34 mouse cellular contexts compared by ENCODE assay signal in the genomic region with DNA sequence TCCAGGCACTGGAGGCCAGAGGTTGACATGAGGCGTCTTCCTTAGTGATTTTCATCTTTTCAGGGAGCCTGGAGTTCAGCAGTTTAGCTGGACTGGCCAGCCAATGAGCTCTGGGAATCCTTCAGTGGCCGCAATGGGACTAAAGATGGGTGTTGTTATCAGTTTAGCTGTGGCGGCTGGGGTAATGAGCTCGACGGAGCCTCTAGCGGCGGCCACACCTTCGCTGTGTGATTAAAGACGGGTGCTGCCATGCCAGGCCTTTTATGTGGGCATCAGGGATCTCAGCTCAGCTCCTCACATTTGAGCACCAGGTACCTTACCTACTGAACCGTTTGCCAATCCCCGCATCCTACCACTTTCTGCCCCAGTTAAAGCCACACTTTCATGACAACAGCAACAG. TPM values are rescaled to one million over a fixed set of nuclear protein-coding genes. Genes with fewer than 3 reads are reported as not detected.
"Had no signal": no experiment of that assay in that cellular context is flagged by ENCODE, and none has a peak within 500 bp of the region (broad histone marks: within the 10 kb centered on the region; RNA-seq: fewer than 3 reads in every experiment).

No protein-coding gene starts in this region.

- H3K9ac ChIP-seq: heart, embryonic 12.5 days; hindbrain, embryonic 12.5 days; hindbrain, embryonic 15.5 days; kidney, embryonic 15.5 days; limb, embryonic 13.5 days; limb, embryonic 15.5 days had no signal

- H3K4me3 ChIP-seq: gastrocnemius, adult 2 months; heart, embryonic 10.5 days; heart, embryonic 12.5 days; hindbrain, embryonic 10.5 days; hindbrain, embryonic 12.5 days; hindbrain, embryonic 15.5 days; kidney, embryonic 15.5 days; limb, embryonic 13.5 days; limb, embryonic 15.5 days had no signal

- DNase-seq: gastrocnemius, adult 2 months; gastrocnemius, postnatal 10 days; gastrocnemius, postnatal 25 days; heart, adult 18-20 months; heart, postnatal 14 days; heart, postnatal 36 days; kidney, adult 11 months; kidney, adult 2 months; kidney, adult 9 months; kidney, postnatal 14 days; kidney, postnatal 36 days; layer of hippocampus, adult 9-11 months; layer of hippocampus, postnatal 36 days; left cerebral cortex, postnatal 4 days had no signal

- H3K27me3 ChIP-seq: heart, embryonic 12.5 days; hindbrain, embryonic 12.5 days; hindbrain, embryonic 15.5 days; kidney, embryonic 15.5 days; limb, embryonic 13.5 days; limb, embryonic 15.5 days had no signal

- H3K4me2 ChIP-seq: heart, embryonic 12.5 days; hindbrain, embryonic 12.5 days; hindbrain, embryonic 15.5 days; kidney, embryonic 15.5 days; limb, embryonic 13.5 days; limb, embryonic 15.5 days had no signal

- H3K27ac ChIP-seq: gastrocnemius, adult 2 months; heart, embryonic 10.5 days; hindbrain, embryonic 10.5 days; hindbrain, embryonic 12.5 days; hindbrain, embryonic 15.5 days; hindbrain, postnatal 0 days; kidney, embryonic 15.5 days; kidney, postnatal 0 days; limb, embryonic 13.5 days; limb, embryonic 15.5 days had no signal

- ATAC-seq: hindbrain, postnatal 0 days; intestine, embryonic 16.5 days had no signal

- H3K9me3 ChIP-seq: heart, embryonic 10.5 days; heart, embryonic 12.5 days; hindbrain, embryonic 10.5 days; hindbrain, embryonic 12.5 days; hindbrain, embryonic 15.5 days; kidney, embryonic 15.5 days; limb, embryonic 13.5 days; limb, embryonic 15.5 days had no signal

- H3K36me3 ChIP-seq: hindbrain, embryonic 15.5 days had no signal

- H3K4me1 ChIP-seq: heart, embryonic 10.5 days; heart, embryonic 12.5 days; hindbrain, embryonic 10.5 days; hindbrain, embryonic 12.5 days; hindbrain, embryonic 15.5 days; kidney, embryonic 15.5 days; limb, embryonic 13.5 days; limb, embryonic 15.5 days had no signal

RNA-seq across cellular contexts. Expression of a gene that starts 10.1 kb away (rescaled TPM):
- total RNA-seq: gastrocnemius, adult 2 months had no signal

RNA-seq across cellular contexts. Expression of a gene that starts 23.5 kb away (rescaled TPM):
- total RNA-seq: hindbrain, postnatal 0 days; layer of hippocampus, adult 18-20 months; layer of hippocampus, adult 8-10 months; layer of hippocampus, postnatal 14 days; layer of hippocampus, postnatal 36 days; left cerebral cortex, adult 18-20 months; left cerebral cortex, postnatal 10 days; left cerebral cortex, postnatal 25 days; left cerebral cortex, postnatal 4 days had no signal
- polyA plus RNA-seq: frontal cortex, adult 2 months; hindbrain, embryonic 10.5 days; hindbrain, postnatal 0 days; intestine, embryonic 14.5 days; kidney, postnatal 0 days; large intestine, adult 2 months had no signal
